Mouse (Mus musculus) gastrocnemius, postnatal 36 days (tissue): ENCODE measurements at regions not wholly inside any gene's neighbourhood (a gene's known extent, or its start where the extent isn't known, plus 50 kb on each side); places are given as distances from the start of the nearest gene placed in this dataset.

Experiments
- DNase-seq, 2 experiments: peaks; one replicate each; pipeline ENCODE4 v3.0.0; 2022
- intact Hi-C: fragments of 180-260 bp; cut with DNase I; formaldehyde crosslinking; loops from one replicate; pipeline ENCODE4 v1.15.1; 2025

DNA sequence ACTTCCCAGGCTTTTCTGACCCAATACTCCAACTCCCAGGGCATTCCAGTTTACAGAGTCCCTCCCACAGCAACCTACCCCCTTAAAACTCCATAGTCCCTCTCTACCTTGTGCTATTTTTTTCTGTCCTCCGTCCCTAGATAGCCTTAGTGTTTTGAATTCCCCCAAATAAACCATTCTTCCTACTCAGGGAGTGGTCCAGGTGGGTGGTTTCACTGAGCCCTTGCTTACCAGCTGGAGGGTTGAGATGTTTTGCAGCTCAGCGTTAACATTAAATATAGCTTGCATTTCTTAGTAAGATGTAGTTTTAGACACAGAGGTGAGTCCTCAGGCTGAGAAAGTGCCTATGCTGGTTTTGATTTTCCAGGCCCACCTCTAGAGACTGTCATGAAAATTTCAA lies 313.0 kb downstream of the Bmper start:
- DNase-seq = no peak
- intact Hi-C loops = no loop called here

DNA sequence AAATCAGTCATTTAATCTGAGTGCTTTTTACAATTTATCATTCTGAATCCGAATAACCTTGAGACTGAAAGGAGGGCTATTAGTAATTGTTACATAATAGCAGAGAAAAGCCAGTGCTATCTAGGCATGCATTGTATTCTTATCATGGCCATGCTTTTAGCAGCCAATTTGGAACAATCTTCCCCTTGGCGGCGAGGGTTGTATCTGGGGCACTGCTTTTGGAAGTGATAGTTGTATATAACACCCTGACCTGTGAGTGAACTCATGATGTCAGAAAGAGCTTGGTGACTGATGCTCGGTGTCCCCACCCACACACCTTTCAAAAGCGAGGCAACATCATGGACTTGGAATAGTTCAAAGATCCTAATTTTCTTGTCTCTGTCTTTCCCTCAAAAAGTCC lies 315.2 kb downstream of the Bmper start:
- intact Hi-C loops = no loop called here
- DNase-seq = no peak

DNA sequence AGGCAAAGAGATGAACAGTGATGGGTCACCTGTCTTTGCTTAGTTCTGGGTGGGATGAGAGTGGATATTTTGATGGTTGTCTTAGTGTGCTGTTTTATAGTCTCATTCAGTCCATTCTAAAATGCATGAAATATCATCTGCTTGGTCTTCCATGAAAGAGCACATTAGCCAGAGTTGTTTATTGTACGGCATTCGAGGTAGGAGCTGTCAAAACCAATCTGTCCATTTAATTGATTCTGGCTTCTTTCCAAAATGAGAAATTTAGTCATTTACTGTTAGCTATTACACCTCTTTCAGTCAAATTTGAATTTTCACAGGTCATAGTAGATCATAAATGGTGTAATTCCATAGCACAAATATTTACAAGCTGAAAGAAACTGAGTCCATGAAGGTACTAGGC lies 328.8 kb downstream of the Bmper start:
- no peak for DNase-seq
- intact Hi-C loops = no loop called here

GRCm38 (mm10) chr9:23553766-23554165 lies 330.9 kb downstream of the Bmper start:
- DNase-seq = no peak
- intact Hi-C loops = no loop called here

- intact Hi-C loops = no loop called here
- no peak for DNase-seq
Measured at GRCm38 (mm10) chr9:23557601-23558000, 334.7 kb downstream of the Bmper start.

- intact Hi-C loops = no loop called here
- DNase-seq = no peak
Measured at GRCm38 (mm10) chr9:23561924-23562323, 339.0 kb downstream of the Bmper start.

DNA sequence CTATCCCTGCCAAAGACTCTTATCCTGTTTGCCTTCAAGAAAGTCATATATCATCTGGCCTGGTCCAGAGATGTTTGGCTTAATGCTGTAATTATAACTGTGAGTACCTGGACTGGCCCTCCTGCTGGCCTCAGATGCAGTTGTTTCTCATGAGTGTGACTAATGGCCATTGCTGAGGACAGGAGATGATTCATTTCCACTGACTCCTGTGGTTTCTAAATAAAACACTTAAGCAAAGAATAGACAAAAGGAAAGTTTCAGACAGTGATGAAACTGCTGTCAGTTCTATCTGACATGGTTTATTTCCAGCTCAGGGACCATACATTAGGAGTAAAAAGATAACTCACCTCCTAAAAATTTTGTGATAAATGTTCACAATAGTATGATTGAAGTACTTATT lies 344.2 kb downstream of the Bmper start:
- intact Hi-C loops = no loop called here
- no peak for DNase-seq

GRCm38 (mm10) chr9:23570150-23570549 lies 347.3 kb downstream of the Bmper start:
- no peak for DNase-seq

DNA sequence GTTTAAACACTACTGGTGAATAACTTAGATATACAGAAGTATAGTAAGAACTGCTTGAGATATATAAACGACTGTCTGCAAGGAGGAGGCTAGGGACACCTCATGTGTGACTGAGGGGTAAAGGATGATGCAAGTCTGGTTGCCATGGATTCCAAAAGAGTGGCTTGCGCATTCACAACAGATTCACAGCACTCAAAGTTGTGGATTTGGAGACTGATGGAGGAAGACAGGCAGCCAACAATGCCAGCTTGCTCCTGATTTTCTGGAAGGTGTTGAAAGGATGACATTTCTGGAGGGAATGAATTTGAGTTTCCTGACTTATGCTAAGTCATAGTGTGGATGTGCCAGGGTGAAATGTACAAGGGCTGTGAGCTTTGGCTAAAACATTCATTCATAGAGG lies 353.4 kb downstream of the Bmper start:
- no peak for DNase-seq
- intact Hi-C loops = no loop called here

More at GRCm38 (mm10) chr9:23570150-23570549, 347.3 kb downstream of the Bmper start:
- intact Hi-C loops = no loop called here

- intact Hi-C loops = no loop called here
- DNase-seq = no peak
Measured at GRCm38 (mm10) chr9:23580155-23580554, 357.3 kb downstream of the Bmper start.

DNA sequence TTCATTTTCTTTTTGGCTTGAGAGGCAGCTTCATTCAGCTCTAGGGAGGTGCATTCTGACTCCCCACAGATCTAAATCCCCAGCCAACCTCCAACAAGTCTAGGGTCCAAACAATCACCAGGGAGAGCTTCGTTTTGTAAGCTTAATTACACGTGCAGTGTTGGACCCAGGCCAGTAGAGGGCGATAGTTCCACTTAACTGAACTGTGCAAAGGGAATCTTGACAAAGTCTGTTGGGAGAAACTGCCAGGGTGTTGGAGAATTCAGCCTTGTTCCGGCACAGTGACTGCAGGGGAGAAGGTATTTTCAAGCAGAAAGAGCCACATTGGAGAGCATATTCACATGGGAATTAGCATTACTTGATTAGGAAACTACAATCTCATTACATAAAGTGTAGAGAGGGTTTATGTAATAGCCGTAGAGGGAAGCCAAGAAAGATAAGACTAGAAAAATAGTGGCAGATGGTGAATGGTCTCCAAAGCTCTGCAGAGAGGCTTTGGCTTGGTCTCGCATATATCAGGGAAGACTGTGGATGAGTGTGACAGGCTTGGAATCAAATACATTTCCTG lies 358.2 kb downstream of the Bmper start:
- peak; percentile 45 to 57 for DNase-seq
- intact Hi-C loops = no loop called here

- DNase-seq = no peak
- intact Hi-C loops = no loop called here
Measured at GRCm38 (mm10) chr9:23584561-23584960, 361.7 kb downstream of the Bmper start.

DNA sequence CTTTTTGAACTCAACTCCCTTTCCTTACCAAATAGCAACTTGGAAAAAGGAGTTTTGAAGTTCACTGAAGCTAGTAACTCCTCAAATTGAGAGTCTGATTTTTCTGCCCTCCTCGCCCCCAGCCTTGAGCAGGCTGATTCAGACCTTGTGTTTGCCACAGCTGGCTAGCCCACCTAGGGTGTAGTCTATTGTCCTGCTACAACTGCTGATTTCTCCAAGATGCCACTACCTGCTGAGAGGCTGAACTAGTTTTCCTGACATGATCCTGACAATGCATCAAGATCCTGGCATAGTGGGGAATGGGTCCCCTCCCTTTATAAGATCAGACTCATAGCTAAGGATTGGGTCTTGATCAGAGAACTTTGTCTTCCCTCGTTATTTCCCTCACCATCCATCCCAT lies 366.1 kb downstream of the Bmper start:
- intact Hi-C loops = no loop called here
- DNase-seq = no peak

DNA sequence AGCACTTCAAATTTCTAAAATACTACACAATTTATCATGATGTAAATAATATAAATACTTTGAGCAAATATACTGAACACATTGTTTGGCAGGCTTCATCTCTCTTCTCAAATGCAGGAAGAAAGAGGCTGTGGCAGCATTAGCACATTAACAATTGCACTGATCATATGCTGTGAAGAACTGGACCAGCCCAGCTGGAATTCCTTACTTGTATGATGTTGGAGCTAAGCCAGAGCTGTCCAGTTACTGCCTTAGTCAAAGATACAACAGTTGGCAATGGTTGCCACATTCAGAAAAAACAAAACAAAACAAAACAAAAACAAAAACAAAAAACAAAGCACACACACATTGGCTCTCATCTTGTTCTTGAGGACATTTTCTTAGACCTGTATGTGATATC lies 369.0 kb downstream of the Bmper start:
- intact Hi-C loops = loop anchor here (10.0 kb wide), 1 partner anchor 1297 kb away; no protein-coding TSS in a partner anchor
- no peak for DNase-seq

- intact Hi-C loops = no loop called here
- DNase-seq = no peak
Measured at GRCm38 (mm10) chr9:23600623-23601022, 377.7 kb downstream of the Bmper start.
